Mouse (Mus musculus) megakaryocyte progenitor cell, adult 5-6 weeks (primary cell): Measurements from ENCODE around the gene Klc3. TPM values are rescaled to one million over a fixed set of nuclear protein-coding genes. Genes with fewer than 3 reads are reported as not detected.

Source experiments
- ATAC-seq: replicated peaks from 2 replicates; pipeline ENCODE4 v1.8.0; 2016; ENCODE audit warnings: mild to moderate bottlenecking, moderate TSS enrichment, inconsistent platforms; ENCODE audit not compliant: poor library complexity
- total RNA-seq, 2 experiments: library from RNA; stranded (forward) in 1 of 2; stranded (reverse) in 1 of 2; fragments of 157-497, 149-512 nt in 1 of 2; fragments of 200-1000 nt in 1 of 2; gene quantifications; 2 replicates each; pipeline versions ENCODE4 v1.2.3 to v1.2.4; 2015 to 2017

Gene Klc3
- total RNA-seq, 2 experiments from 2014 or later: not detected

- peak; percentile 40 for ATAC-seq
Observed at GRCm38 (mm10) chr7:19361720-19362119, 42.2 kb downstream of the Klc3 start.

GRCm38 (mm10) chr7:19360944-19361343 lies 43.0 kb downstream of the Klc3 start:
- peak; percentile 67 for ATAC-seq

- ATAC-seq: peak; percentile 57
Observed at GRCm38 (mm10) chr7:19359892-19360641, 43.8 kb downstream of the Klc3 start.

GRCm38 (mm10) chr7:19359299-19359891 lies 44.5 kb downstream of the Klc3 start, which contains the start of the genes Cd3eap and Ppp1r13l:
Gene Cd3eap (minus strand): TSS chr7:19359483.
Gene Ppp1r13l (plus strand): TSS chr7:19359749.
- peak; percentile 49 for ATAC-seq

- ATAC-seq: no peak
Observed at GRCm38 (mm10) chr7:19358634-19359033, 45.3 kb downstream of the Klc3 start.

- ATAC-seq: no peak
Observed at GRCm38 (mm10) chr7:19357381-19358375, 46.2 kb downstream of the Klc3 start.

- ATAC-seq: no peak
Observed at GRCm38 (mm10) chr7:19356311-19356710, 47.6 kb downstream of the Klc3 start.

- ATAC-seq: no peak
Observed at GRCm38 (mm10) chr7:19354991-19355390, 48.9 kb downstream of the Klc3 start.

- no peak for ATAC-seq
Observed at GRCm38 (mm10) chr7:19350221-19350620, 53.7 kb downstream of the Klc3 start.

- no peak for ATAC-seq
Observed at GRCm38 (mm10) chr7:19349188-19349915, 54.6 kb downstream of the Klc3 start.

- ATAC-seq: peak; percentile 89
Observed at GRCm38 (mm10) chr7:19344938-19345471, 58.9 kb downstream of the Klc3 start.

Other genes starting within 250 kb of the Klc3 start
- not detected in 2 replicates for gene Gipr, start 238.0 kb downstream of the Klc3 start, total RNA-seq (2015)
- gene Gipr, start 238.0 kb downstream of the Klc3 start, total RNA-seq (2017): not detected in 2 replicates
- 4.3 and 5.5 TPM in 2 replicates for gene Eml2, start 227.7 kb downstream of the Klc3 start, total RNA-seq (2015)
- gene Eml2, start 227.7 kb downstream of the Klc3 start, total RNA-seq (2017): 8.0 and 15.1 TPM in 2 replicates
- 0.12 TPM in 1 of 2 replicates, not detected in the other for gene Gpr4, start 191.6 kb downstream of the Klc3 start, total RNA-seq (2015)
- gene Gpr4, start 191.6 kb downstream of the Klc3 start, total RNA-seq (2017): not detected in 2 replicates
- gene Opa3, start 175.8 kb downstream of the Klc3 start, total RNA-seq (2015): 12.4 and 16.1 TPM in 2 replicates
- 19.9 and 25.0 TPM in 2 replicates for gene Opa3, start 175.8 kb downstream of the Klc3 start, total RNA-seq (2017)
- 46.7 and 49.6 TPM in 2 replicates for gene Vasp, start 132.3 kb downstream of the Klc3 start, total RNA-seq (2015)
- gene Vasp, start 132.3 kb downstream of the Klc3 start, total RNA-seq (2017): 71.0 and 73.0 TPM in 2 replicates
- 0.20 TPM in 1 of 2 replicates, not detected in the other for gene Ppm1n, start 124.0 kb downstream of the Klc3 start, total RNA-seq (2015)
- gene Ppm1n, start 124.0 kb downstream of the Klc3 start, total RNA-seq (2017): not detected in 2 replicates
- gene Rtn2, start 121.5 kb downstream of the Klc3 start, total RNA-seq (2015): not detected in 2 replicates
- gene Rtn2, start 121.5 kb downstream of the Klc3 start, total RNA-seq (2017): not detected in 2 replicates
- gene Fosb, start 94.1 kb downstream of the Klc3 start, total RNA-seq (2015): 18.2 and 28.4 TPM in 2 replicates
- gene Fosb, start 94.1 kb downstream of the Klc3 start, total RNA-seq (2017): 12.7 and 13.2 TPM in 2 replicates
- 26.5 and 32.3 TPM in 2 replicates for gene Ercc1, start 59.3 kb downstream of the Klc3 start, total RNA-seq (2015)
- 24.4 and 29.8 TPM in 2 replicates for gene Ercc1, start 59.3 kb downstream of the Klc3 start, total RNA-seq (2017)
- 11.1 and 13.6 TPM in 2 replicates for gene Cd3eap, start 44.6 kb downstream of the Klc3 start, total RNA-seq (2015)
- 24.8 and 27.4 TPM in 2 replicates for gene Cd3eap, start 44.6 kb downstream of the Klc3 start, total RNA-seq (2017)
- gene Ppp1r13l, start 44.4 kb downstream of the Klc3 start, total RNA-seq (2015): 6.3 and 7.2 TPM in 2 replicates
- 0.74 and 1.2 TPM in 2 replicates for gene Ppp1r13l, start 44.4 kb downstream of the Klc3 start, total RNA-seq (2017)
- gene Ercc2, start 22.1 kb downstream of the Klc3 start, total RNA-seq (2015): 10.7 and 11.2 TPM in 2 replicates
- gene Ercc2, start 22.1 kb downstream of the Klc3 start, total RNA-seq (2017): 26.5 and 31.6 TPM in 2 replicates
- 0.71 and 0.94 TPM in 2 replicates for gene Ckm, start 672 bp upstream of the Klc3 start, total RNA-seq (2015)
- 1.4 and 2.0 TPM in 2 replicates for gene Ckm, start 672 bp upstream of the Klc3 start, total RNA-seq (2017)
- gene Mark4, start 54.7 kb upstream of the Klc3 start, total RNA-seq (2015): 10.3 and 11.0 TPM in 2 replicates
- gene Mark4, start 54.7 kb upstream of the Klc3 start, total RNA-seq (2017): 4.8 and 6.9 TPM in 2 replicates
- 0.54 and 0.57 TPM in 2 replicates for gene Exoc3l2, start 59.2 kb upstream of the Klc3 start, total RNA-seq (2015)
- gene Exoc3l2, start 59.2 kb upstream of the Klc3 start, total RNA-seq (2017): 0.62 and 1.3 TPM in 2 replicates
- 2.9 and 3.3 TPM in 2 replicates for gene Bloc1s3, start 104.3 kb upstream of the Klc3 start, total RNA-seq (2015)
- 1.3 and 1.5 TPM in 2 replicates for gene Bloc1s3, start 104.3 kb upstream of the Klc3 start, total RNA-seq (2017)
- 55.2 and 58.3 TPM in 2 replicates for gene Trappc6a, start 104.3 kb upstream of the Klc3 start, total RNA-seq (2015)
- gene Trappc6a, start 104.3 kb upstream of the Klc3 start, total RNA-seq (2017): 26.1 and 39.5 TPM in 2 replicates
- not detected in 2 replicates for gene Nkpd1, start 113.7 kb upstream of the Klc3 start, total RNA-seq (2015)
- gene Nkpd1, start 113.7 kb upstream of the Klc3 start, total RNA-seq (2017): 0.17 and 0.34 TPM in 2 replicates
- 11.0 and 11.7 TPM in 2 replicates for gene Ppp1r37, start 159.0 kb upstream of the Klc3 start, total RNA-seq (2015)
- 13.4 and 18.1 TPM in 2 replicates for gene Ppp1r37, start 159.0 kb upstream of the Klc3 start, total RNA-seq (2017)
- gene Zfp296, start 173.2 kb upstream of the Klc3 start, total RNA-seq (2015): 5.9 and 6.8 TPM in 2 replicates
- gene Zfp296, start 173.2 kb upstream of the Klc3 start, total RNA-seq (2017): 2.8 and 4.4 TPM in 2 replicates
- gene Gemin7, start 173.5 kb upstream of the Klc3 start, total RNA-seq (2015): 65.5 and 73.4 TPM in 2 replicates
- gene Gemin7, start 173.5 kb upstream of the Klc3 start, total RNA-seq (2017): 33.5 and 36.9 TPM in 2 replicates
- gene Clasrp, start 200.4 kb upstream of the Klc3 start, total RNA-seq (2015): 9.6 and 11.7 TPM in 2 replicates
- 30.2 and 32.6 TPM in 2 replicates for gene Clasrp, start 200.4 kb upstream of the Klc3 start, total RNA-seq (2017)
- 0.22 TPM in 1 of 2 replicates, not detected in the other for gene Relb, start 225.3 kb upstream of the Klc3 start, total RNA-seq (2015)
- 0.74 and 2.5 TPM in 2 replicates for gene Relb, start 225.3 kb upstream of the Klc3 start, total RNA-seq (2017)